Mouse (Mus musculus): ENCODE data around the gene Atg5.
"Not testable (repeated sequence)": the region's sequence is repeated elsewhere in the genome, so short reads cannot be mapped to it uniquely, and the experiment has no call there.

The Atg5 gene

GRCm38 (mm10) chr10:44316280-44317270, 48.4 kb downstream of the Atg5 start:
- peak; percentile 56 to 69 for DNase-seq

GRCm38 (mm10) chr10:44322166-44322565, 54.0 kb downstream of the Atg5 start:
- DNase-seq, result no peak

GRCm38 (mm10) chr10:44323070-44323775, 55.1 kb downstream of the Atg5 start:
- DNase-seq, result no peak

GRCm38 (mm10) chr10:44323836-44324235, 55.7 kb downstream of the Atg5 start:
- DNase-seq, result no peak

GRCm38 (mm10) chr10:44325551-44326500, 57.7 kb downstream of the Atg5 start:
- DNase-seq, result no peak

- DNase-seq, result no peak
These were observed 58.9 kb downstream of the Atg5 start for GRCm38 (mm10) chr10:44327057-44327456.

GRCm38 (mm10) chr10:44328347-44328746, 60.2 kb downstream of the Atg5 start:
- peak in 1 of 2 experiments; percentile 66 for DNase-seq

- no peak for DNase-seq
These were observed 62.6 kb downstream of the Atg5 start for GRCm38 (mm10) chr10:44330717-44331116.

- DNase-seq, result no peak
These were observed 63.3 kb downstream of the Atg5 start for GRCm38 (mm10) chr10:44331469-44331868.

- DNase-seq, result not testable (repeated sequence)
These were observed 64.5 kb downstream of the Atg5 start for GRCm38 (mm10) chr10:44332656-44333055.

- DNase-seq, result not testable (repeated sequence)
These were observed 68.7 kb downstream of the Atg5 start for GRCm38 (mm10) chr10:44336641-44337382.

- DNase-seq, result no peak
These were observed 70.4 kb downstream of the Atg5 start for GRCm38 (mm10) chr10:44338571-44338970.

GRCm38 (mm10) chr10:44339326-44339725, 71.2 kb downstream of the Atg5 start:
- no peak for DNase-seq

- no peak for DNase-seq
These were observed 72.8 kb downstream of the Atg5 start for GRCm38 (mm10) chr10:44340928-44341327.

GRCm38 (mm10) chr10:44341826-44342521, 73.8 kb downstream of the Atg5 start:
- DNase-seq, result no peak

GRCm38 (mm10) chr10:44343351-44343750, 75.2 kb downstream of the Atg5 start:
- no peak for DNase-seq

- DNase-seq, result no peak
These were observed 79.5 kb downstream of the Atg5 start for GRCm38 (mm10) chr10:44347549-44348172.

GRCm38 (mm10) chr10:44348474-44349415, 80.6 kb downstream of the Atg5 start:
- no peak for DNase-seq

GRCm38 (mm10) chr10:44353467-44353866, 85.3 kb downstream of the Atg5 start:
- no peak for DNase-seq

- DNase-seq, result no peak
These were observed 86.2 kb downstream of the Atg5 start for GRCm38 (mm10) chr10:44354393-44354792.

Measured in lung, postnatal 4 days (tissue).